Mouse (Mus musculus) lung, embryonic 16.5 days (tissue): ENCODE data around the gene A630001G21Rik. TPM values are rescaled to one million over a fixed set of nuclear protein-coding genes. Genes with fewer than 3 reads are reported as not detected.

ENCODE experiments used
- ATAC-seq: fragments of 200-750 bp; cut with Nextera tagmentation; 2 replicates; pipeline ENCODE4 v1.8.0; 2017; ENCODE audit warnings: low read depth, mild to moderate bottlenecking, moderate library complexity
- H3K27ac ChIP-seq: fragments of 300-500 bp; sonication (generic); 2 replicates; pipeline ENCODE4 v1.5.1; 2014; ENCODE audit warnings: mild to moderate bottlenecking, control low read depth, low read length
- H3K27me3 ChIP-seq: fragments of 300-500 bp; sonication (generic); 2 replicates; pipeline ENCODE4 v1.6.1; 2014; ENCODE audit warnings: low read depth, low read length, mixed read lengths; ENCODE audit not compliant: control insufficient read depth, insufficient read depth
- H3K36me3 ChIP-seq: fragments of 300-500 bp; sonication (generic); 2 replicates; pipeline ENCODE4 v1.6.1; 2014; ENCODE audit warnings: low read length; ENCODE audit not compliant: control insufficient read depth, insufficient read depth
- H3K4me1 ChIP-seq: fragments of 300-500 bp; sonication (generic); replicated peaks from 2 replicates; pipeline ENCODE4 v1.6.1; 2014; ENCODE audit warnings: low read length, mixed read lengths; ENCODE audit not compliant: control insufficient read depth, insufficient read depth
- H3K4me2 ChIP-seq: fragments of 300-500 bp; sonication (generic); 2 replicates; pipeline ENCODE4 v1.6.1; 2014; ENCODE audit warnings: low read depth, low read length, control low read depth
- H3K4me3 ChIP-seq: fragments of 300-500 bp; sonication (generic); 2 replicates; pipeline ENCODE4 v1.5.1; 2014; ENCODE audit warnings: mild to moderate bottlenecking, low read length, control low read depth
- H3K9ac ChIP-seq: fragments of 300-500 bp; sonication (generic); 2 replicates; pipeline ENCODE4 v1.6.1; 2014; ENCODE audit warnings: low read length, control low read depth
- H3K9me3 ChIP-seq: fragments of 300-500 bp; sonication (generic); 2 replicates; pipeline ENCODE4 v1.6.1; 2016; ENCODE audit warnings: low read length; ENCODE audit not compliant: control insufficient read depth
- WGBS: fragments of 180-500 bp; shearing (Covaris S2); extraction: QIAGEN DNeasy Blood & Tissue Kit; methylation state at CpG from one replicate; pipeline ENCODE4 v1.1.7; 2014; 5-methylcytosine and 5-hydroxymethylcytosine counted together
- polyA plus RNA-seq: library from polyadenylated mRNA; unstranded; fragments of >200 nt; fragmentation: Nextera tagmentation; extraction: Ambion mirVana; gene quantifications from 2 replicates; pipeline ENCODE4 v1.2.1, GENCODE M21; 2015

The A630001G21Rik gene
- polyA plus RNA-seq, 1 experiment from 2014 or later, result 1.3 TPM

GRCm38 (mm10) chr1:85697721-85698493, 80.5 kb downstream of the A630001G21Rik start:
- H3K9ac ChIP-seq, result no peak overlapping the region
- no peak for ATAC-seq
- H3K27me3 ChIP-seq, result no peaks in the 10 kb centered on the region
- H3K36me3 ChIP-seq, result no peaks in the 10 kb centered on the region
- H3K4me3 ChIP-seq, result no peak overlapping the region
- no peaks in the 10 kb centered on the region for H3K4me1 ChIP-seq
- H3K9me3 ChIP-seq, result no peaks in the 10 kb centered on the region
- 77% methylated on average over 4 of the region's 4 CpGs for WGBS
- H3K27ac ChIP-seq, result no peak overlapping the region
- no peak overlapping the region for H3K4me2 ChIP-seq

GRCm38 (mm10) chr1:85695646-85696045, 82.8 kb downstream of the A630001G21Rik start:
- ATAC-seq, result no peak
- Histone ChIP-seq H3K4me1 (no peaks in the 10 kb centered on the region), H3K36me3 (no peaks in the 10 kb centered on the region), H3K27me3 (no peaks in the 10 kb centered on the region), H3K4me3 (no peak overlapping the region), H3K27ac (no peak overlapping the region), H3K9me3 (no peaks in the 10 kb centered on the region), H3K9ac (no peak overlapping the region), H3K4me2 (no peak overlapping the region)
- WGBS, result 57% methylated on average over 3 of the region's 3 CpGs

GRCm38 (mm10) chr1:85693280-85693679, 85.2 kb downstream of the A630001G21Rik start:
- H3K27ac ChIP-seq, result no peak overlapping the region
- H3K36me3 ChIP-seq, result no peaks in the 10 kb centered on the region
- ATAC-seq, result no peak
- no peak overlapping the region for H3K9ac ChIP-seq
- no peaks in the 10 kb centered on the region for H3K4me1 ChIP-seq
- WGBS, result 60% methylated on average over 3 of the region's 3 CpGs
- no peaks in the 10 kb centered on the region for H3K9me3 ChIP-seq
- no peak overlapping the region for H3K4me3 ChIP-seq
- no peaks in the 10 kb centered on the region for H3K27me3 ChIP-seq
- H3K4me2 ChIP-seq, result no peak overlapping the region

- no peak for ATAC-seq
- Histone ChIP-seq H3K4me2 (no peak overlapping the region), H3K27ac (no peak overlapping the region), H3K27me3 (no peaks in the 10 kb centered on the region), H3K4me3 (no peak overlapping the region), H3K9ac (no peak overlapping the region), H3K36me3 (no peaks in the 10 kb centered on the region), H3K9me3 (no peaks in the 10 kb centered on the region), H3K4me1 (no peaks in the 10 kb centered on the region)
- 73% methylated on average over 1 of the region's 1 CpGs for WGBS
These were observed 86.2 kb downstream of the A630001G21Rik start for GRCm38 (mm10) chr1:85692281-85692680.

GRCm38 (mm10) chr1:85690544-85690943, 87.9 kb downstream of the A630001G21Rik start:
- Histone ChIP-seq H3K4me2 (no peak overlapping the region), H3K27me3 (no peaks in the 10 kb centered on the region), H3K9ac (no peak overlapping the region), H3K9me3 (no peaks in the 10 kb centered on the region), H3K4me1 (no peaks in the 10 kb centered on the region), H3K36me3 (no peaks in the 10 kb centered on the region), H3K27ac (no peak overlapping the region), H3K4me3 (no peak overlapping the region)
- 75% methylated on average over 3 of the region's 3 CpGs for WGBS
- no peak for ATAC-seq

- no peak for ATAC-seq
- H3K9ac ChIP-seq, result no peak overlapping the region
- WGBS, result 37% methylated on average over 5 of the region's 5 CpGs
These were observed 91.1 kb downstream of the A630001G21Rik start for GRCm38 (mm10) chr1:85687346-85687745.

GRCm38 (mm10) chr1:85686666-85687065, 91.8 kb downstream of the A630001G21Rik start:
- Histone ChIP-seq H3K4me2 (no peak overlapping the region), H3K9me3 (no peaks in the 10 kb centered on the region), H3K36me3 (no peaks in the 10 kb centered on the region), H3K27me3 (no peaks in the 10 kb centered on the region), H3K4me3 (no peak overlapping the region), H3K27ac (no peak overlapping the region), H3K4me1 (no peaks in the 10 kb centered on the region), H3K9ac (no peak overlapping the region)
- WGBS, result 40% methylated on average over 5 of the region's 5 CpGs
- no peak for ATAC-seq

More at GRCm38 (mm10) chr1:85687346-85687745, 91.1 kb downstream of the A630001G21Rik start:
- Histone ChIP-seq H3K4me3 (no peak overlapping the region), H3K4me2 (no peak overlapping the region), H3K36me3 (no peaks in the 10 kb centered on the region), H3K9me3 (no peaks in the 10 kb centered on the region), H3K4me1 (no peaks in the 10 kb centered on the region), H3K27ac (no peak overlapping the region), H3K27me3 (no peaks in the 10 kb centered on the region)

GRCm38 (mm10) chr1:85680226-85680625, 98.2 kb downstream of the A630001G21Rik start:
- ATAC-seq, result no peak
- Histone ChIP-seq H3K36me3 (no peaks in the 10 kb centered on the region), H3K9ac (no peak overlapping the region), H3K27ac (no peak overlapping the region), H3K9me3 (no peaks in the 10 kb centered on the region), H3K4me1 (no peaks in the 10 kb centered on the region), H3K4me2 (no peak overlapping the region), H3K27me3 (no peaks in the 10 kb centered on the region), H3K4me3 (no peak overlapping the region)
- 49% methylated on average over 4 of the region's 4 CpGs for WGBS
